Mouse (Mus musculus): ENCODE results near the gene Erf.

The Erf gene

GRCm38 (mm10) chr7:25210482-25210881 lies 40.1 kb downstream of the Erf start:
- no peak for DNase-seq (ENCODE audit: low spot score in 2 of 2)

- no peak for DNase-seq (ENCODE audit: low spot score in 2 of 2)
Measured at GRCm38 (mm10) chr7:25209161-25209622, 41.4 kb downstream of the Erf start.

- DNase-seq (ENCODE audit: low spot score in 2 of 2): no peak
Measured at GRCm38 (mm10) chr7:25206094-25206830, 44.3 kb downstream of the Erf start.

- no peak for DNase-seq (ENCODE audit: low spot score in 2 of 2)
Measured at GRCm38 (mm10) chr7:25205355-25206093, 45.0 kb downstream of the Erf start.

- no peak for DNase-seq (ENCODE audit: low spot score in 2 of 2)
Measured at GRCm38 (mm10) chr7:25203624-25204023, 46.9 kb downstream of the Erf start.

- no peak for DNase-seq (ENCODE audit: low spot score in 2 of 2)
Measured at GRCm38 (mm10) chr7:25197384-25198018, 53.1 kb downstream of the Erf start.

GRCm38 (mm10) chr7:25196107-25196506 lies 54.5 kb downstream of the Erf start:
- no peak for DNase-seq (ENCODE audit: low spot score in 2 of 2)

- DNase-seq (ENCODE audit: low spot score in 2 of 2): no peak
Measured at GRCm38 (mm10) chr7:25195148-25195547, 55.4 kb downstream of the Erf start.

All from urinary bladder, postnatal 4 days (tissue).